In the genomic region with DNA sequence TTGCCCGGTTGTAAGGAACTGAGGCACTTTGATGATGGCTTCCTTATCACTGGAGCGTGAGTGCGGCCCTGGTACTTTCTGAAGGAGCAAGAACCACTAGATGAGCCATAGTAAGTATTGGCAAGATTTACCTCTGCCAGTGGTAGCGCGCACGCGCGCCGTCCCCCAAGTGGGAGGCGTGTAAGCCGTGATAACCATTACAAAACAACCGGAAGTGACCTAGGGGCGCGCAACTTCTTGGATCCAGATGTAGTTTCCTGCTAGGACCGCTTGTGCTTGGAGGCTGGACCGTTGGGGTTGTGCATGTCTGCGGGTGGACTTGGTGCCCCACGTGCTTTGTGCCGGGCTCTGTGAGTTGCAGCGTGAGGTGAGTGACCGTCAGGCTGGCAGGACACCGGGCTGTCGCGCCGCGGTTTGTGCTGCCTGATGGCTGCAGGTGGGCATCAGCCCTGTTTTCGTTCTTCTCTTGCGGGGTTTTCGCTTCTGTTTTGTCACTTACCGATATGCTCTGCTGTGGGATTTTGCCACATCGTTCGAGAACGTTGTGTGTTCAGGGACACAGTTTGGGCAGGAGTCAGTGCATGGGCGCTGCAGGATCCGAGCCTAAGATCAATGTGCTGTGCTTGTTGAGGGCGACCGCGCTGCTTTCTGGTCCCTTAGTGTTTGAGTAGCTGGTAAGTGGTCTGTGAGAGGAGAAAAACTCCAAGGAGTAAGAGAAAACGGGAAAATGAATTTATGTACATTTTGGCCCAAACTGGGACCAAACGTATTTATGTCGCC, we compare ENCODE assay signal across 8 mouse cellular contexts. TPM values are rescaled to one million over a fixed set of nuclear protein-coding genes. Genes with fewer than 3 reads are reported as not detected.
DNase-seq lines count a peak whose midpoint lies in the region; ATAC-seq lines count a peak whose summit lies in the region.

A gene (plus strand): TSS at position 197 of the 780 bp plus-strand sequence.

- H3K27ac ChIP-seq in hindbrain, embryonic 15.5 days (replicated peaks) = peak within 1 kb of the TSS; percentile 72

- no peaks in the 10 kb centered on the region for H3K27me3 ChIP-seq in hindbrain, embryonic 15.5 days

- peaks cover 24% of the 10 kb centered on the region for H3K4me1 ChIP-seq in hindbrain, embryonic 15.5 days (replicated peaks)

- peak within 1 kb of the TSS; percentile 58 for H3K4me3 ChIP-seq in hindbrain, embryonic 15.5 days

- peak within 1 kb of the TSS; percentile 67 for H3K4me2 ChIP-seq in hindbrain, embryonic 15.5 days

- under 1% methylated on average over 41 of the region's 41 CpGs for WGBS in hindbrain, embryonic 15.5 days

- peak; percentile 99 for ATAC-seq in hindbrain, embryonic 15.5 days (ENCODE audit: low FRiP score, low read depth)

- no peaks in the 10 kb centered on the region for H3K36me3 ChIP-seq in hindbrain, embryonic 15.5 days

- peak; percentile 94 for DNase-seq in T-cell, adult 2 months (ENCODE audit: low spot score)
- DNase-seq in cerebellum, postnatal 36 days = peak; percentile 81 to 82
- DNase-seq in frontal cortex, postnatal 36 days (ENCODE audit: low spot score in 2 of 2) = peak; percentile 91 to 96
- peak; percentile 90 for DNase-seq in left cerebral cortex, adult 11 months (ENCODE audit: low spot score)
- peak; percentile 92 to 95 for DNase-seq in lung, postnatal 4 days
- peak; percentile 86 for DNase-seq in retina, postnatal 7 days (ENCODE audit: low read depth, low spot score)
- DNase-seq in urinary bladder, adult 2 months (ENCODE audit: low spot score) = peak; percentile 64

- no peaks in the 10 kb centered on the region for H3K9me3 ChIP-seq in hindbrain, embryonic 15.5 days

- H3K9ac ChIP-seq in hindbrain, embryonic 15.5 days = peak within 1 kb of the TSS; percentile 64

RNA-seq across cellular contexts. Expression of the gene that starts here (rescaled TPM):
- 13.5 and 14.3 TPM in 2 replicates for polyA plus RNA-seq in hindbrain, embryonic 15.5 days (2015; fragmentation: Nextera tagmentation; extraction: Ambion mirVana)
- 8.6 and 9.0 TPM in 2 replicates for polyA plus RNA-seq in urinary bladder, adult 2 months (2012; rRNA removed)

Comparison
In these comparisons a context has a peak if more than half of its experiments do, and no peak if none do; other contexts are left out.
1. Peak in every context shown above with its lines: DNase-seq, ATAC-seq, H3K4me3 ChIP-seq and H3K27ac ChIP-seq.